Mouse (Mus musculus) T-helper 17 cell (primary cell): Measurements from ENCODE around the gene Mybph.

Experiments used
- in situ Hi-C, 2 experiments: fragments of 300-600 bp; cut with MboI, MseI; formaldehyde crosslinking; loops; 1 replicate in 1 of 2; 2 replicates in 1 of 2; pipeline ENCODE4 v1.15.1; 2025; ENCODE audit warnings: high pct_unique_total_duplicates in 2 of 2

Gene Mybph

DNA sequence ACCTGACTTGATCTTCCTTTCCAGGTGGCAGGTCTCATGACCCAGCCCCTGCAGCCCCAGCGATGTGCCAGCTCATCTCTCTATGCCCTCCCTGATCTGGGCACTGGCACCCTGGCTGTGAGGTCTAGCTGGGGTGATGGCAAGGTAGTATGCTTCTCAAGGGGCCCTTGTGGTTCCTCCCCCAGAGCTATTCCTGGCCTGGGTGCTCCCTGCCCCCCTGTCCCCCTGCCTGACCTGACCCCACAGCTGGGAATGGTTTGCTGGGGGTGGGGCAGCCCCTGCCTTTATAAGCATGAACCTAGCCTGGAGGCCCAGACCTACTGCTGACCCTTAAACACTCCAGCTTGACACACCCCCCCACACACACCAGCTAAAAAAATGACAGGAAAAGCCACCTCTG is at the start of gene Mybph:
Gene Mybph, plus strand, starts transcription at position 323 of the 400 bp plus-strand sequence.
- in situ Hi-C loops = no loop called here

DNA sequence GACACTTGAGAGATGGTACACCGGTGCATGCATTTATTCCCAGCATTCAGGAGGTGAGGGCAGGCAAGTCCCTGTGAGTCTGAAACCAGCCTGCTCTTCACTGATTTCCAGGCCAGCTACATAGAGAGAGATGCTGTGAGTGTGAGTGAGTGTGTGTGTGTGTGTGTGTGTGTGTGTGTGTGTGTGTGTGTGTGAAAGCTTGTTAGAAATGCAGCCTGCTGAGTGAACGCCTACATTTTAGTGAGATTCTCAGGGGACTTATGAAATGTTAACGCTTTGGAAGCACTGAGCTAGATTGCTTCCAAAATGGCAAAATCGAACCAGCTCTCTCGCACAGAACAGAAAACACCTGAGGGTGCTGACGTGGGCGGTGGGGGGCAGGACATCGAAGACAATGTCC is 47.2 kb upstream of the Mybph start:
- in situ Hi-C loops = no loop called here

DNA sequence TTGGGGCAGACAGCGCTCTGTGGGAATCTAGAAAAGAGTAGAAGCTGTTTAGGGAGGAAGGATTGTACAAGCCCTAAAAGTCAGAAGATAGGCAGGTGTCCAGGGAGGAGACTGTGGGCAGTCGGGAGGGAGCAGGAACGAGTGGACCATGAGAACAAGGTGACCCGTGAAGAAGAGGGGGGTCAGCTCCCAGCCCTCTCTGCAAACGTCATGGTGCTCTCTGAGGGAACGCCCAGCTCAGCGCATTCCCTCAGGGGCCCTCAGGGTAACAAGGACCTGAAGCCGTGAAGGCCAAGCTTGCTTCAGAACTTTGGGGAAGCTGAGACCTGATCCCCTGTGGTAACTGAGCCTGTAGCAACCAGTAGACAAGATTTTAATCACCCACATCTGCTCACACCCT is 43.2 kb upstream of the Mybph start:
- in situ Hi-C loops = loop anchor here (5.0 kb wide), 5 partner anchors 33 to 182 kb away; partner anchors contain the start of gene Ppfia4 (in 1 of the 2)

DNA sequence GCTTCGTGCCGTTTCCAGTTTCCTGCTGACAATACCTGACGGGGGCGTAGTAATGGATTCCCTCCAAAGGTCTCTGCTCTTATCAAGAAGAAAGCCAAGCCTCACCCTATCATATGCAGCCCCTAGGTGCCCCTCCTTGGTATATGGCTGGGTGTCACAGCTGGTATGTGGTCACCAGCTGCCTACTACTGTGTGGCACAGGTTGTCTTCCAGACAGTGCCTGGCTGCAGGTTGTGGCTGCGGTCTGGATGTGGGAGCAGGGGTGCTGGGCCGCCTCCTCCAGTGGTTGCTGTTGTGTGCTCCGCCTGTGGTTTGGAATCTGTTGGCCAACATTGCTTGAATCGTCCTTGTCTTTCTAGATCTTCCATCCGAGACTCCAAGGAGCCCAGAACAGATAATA is 42.5 kb upstream of the Mybph start:
- in situ Hi-C loops = loop anchor here (5.0 kb wide), 5 partner anchors 33 to 182 kb away; partner anchors contain the start of gene Ppfia4 (in 1 of the 2)

DNA sequence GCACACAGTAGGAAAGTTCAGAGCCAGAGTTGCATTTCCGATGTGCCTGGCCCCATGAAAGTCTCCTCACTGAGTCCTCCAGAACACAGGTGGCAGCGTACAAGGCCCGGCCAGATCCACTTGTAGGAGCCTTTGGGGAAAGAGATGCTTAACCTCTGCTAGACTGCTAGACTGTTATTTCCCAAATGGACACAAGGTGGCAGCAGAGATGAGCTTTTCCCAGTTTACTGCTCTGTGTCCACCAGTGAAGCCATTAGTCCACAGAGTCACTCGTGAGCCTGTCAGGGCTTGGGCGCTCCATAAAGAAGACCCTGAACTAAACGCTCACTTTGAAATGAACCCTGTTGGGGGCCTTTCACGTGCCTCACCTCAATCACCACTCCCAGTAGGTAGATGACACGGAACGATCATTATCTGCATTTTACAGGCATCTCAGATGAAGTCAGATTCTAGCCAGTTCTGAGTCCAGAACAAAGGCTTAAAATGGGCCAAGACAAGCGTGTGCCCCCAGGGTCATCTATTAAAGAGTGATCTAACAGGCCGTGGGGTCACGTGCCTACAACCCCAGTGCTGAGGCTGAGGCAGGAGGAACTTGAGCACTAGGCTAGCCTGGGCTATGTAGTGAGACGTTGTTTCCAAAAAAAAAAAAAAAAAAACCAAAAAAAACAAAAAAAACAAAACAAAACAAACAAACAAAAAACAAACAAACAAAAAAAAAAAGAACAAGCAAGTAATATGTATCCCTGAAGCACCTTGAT is 41.4 kb upstream of the Mybph start:
- in situ Hi-C loops = loop anchor here (5.0 kb wide), 5 partner anchors 35 to 180 kb away; partner anchors contain the start of gene Ppfia4 (in 1 of the 2)

DNA sequence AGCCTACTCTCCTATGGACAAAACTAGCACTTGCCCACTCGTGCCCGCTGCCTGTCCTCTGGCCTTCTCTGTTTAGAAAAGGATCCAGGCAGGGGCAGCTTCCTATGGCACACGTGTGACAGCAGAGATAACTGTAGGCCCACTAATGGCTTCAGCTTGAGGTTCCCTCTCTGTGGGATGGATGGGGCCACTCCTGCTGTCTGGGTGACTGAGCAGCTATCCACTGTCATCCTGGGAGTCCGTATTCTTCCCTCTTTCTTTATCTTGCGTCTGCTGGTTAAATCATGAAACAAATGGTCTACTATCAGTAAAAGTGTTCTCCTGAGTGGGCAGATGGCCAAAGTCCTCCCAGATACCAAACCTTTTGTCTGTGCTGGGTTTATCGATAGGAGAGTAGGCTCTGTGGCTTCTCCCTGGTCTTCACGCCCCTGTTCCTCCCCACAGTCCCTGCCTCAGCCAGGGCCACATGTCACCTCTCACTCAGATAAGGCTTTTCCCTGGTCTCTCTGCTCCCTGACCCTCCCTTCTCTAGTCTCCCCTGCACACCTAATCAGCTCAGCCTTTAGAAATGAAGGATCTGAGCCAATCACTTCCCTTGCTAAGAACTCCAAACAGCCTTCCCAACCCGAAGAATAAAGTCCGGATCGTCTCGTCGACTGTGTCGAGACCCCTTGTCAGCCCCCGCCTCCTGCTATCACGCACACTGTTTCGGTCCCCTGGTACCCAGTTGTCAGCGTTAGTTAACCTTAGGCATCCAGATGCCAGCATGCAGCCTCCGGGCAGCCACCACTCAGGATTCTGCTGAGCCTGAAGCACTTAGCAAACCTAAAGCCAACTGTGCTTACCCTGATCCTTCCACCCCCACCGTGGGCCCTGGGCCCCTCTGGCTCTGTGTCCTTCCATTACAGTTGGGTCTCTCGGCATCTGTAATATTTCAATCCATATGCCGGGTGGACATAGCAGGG is 40.3 kb upstream of the Mybph start:
- in situ Hi-C loops = loop anchor here (5.0 kb wide), 5 partner anchors 36 to 179 kb away; partner anchors contain the start of gene Ppfia4 (in 1 of the 2)

DNA sequence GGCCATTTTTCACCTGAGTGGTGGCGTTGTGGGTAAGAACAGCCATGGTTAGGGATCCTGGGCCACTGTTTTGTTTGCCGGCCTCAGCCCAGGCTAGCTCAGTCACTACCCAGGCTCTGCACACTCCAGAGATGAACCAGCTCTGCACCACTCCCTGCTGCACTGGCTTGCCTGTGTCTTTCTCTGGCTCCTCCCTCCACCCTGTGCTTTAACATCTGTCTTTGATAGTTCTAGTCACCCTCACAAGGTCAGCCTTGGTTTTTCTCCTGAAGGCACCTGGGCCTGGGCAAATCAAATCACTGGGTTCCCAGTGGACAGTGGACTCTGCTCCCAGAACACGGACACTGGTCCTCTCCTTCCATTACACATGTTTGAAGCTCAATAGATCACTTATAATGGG is 39.1 kb upstream of the Mybph start:
- in situ Hi-C loops = loop anchor here (5.0 kb wide), 5 partner anchors 37 to 178 kb away; partner anchors contain the start of gene Ppfia4 (in 1 of the 2)

DNA sequence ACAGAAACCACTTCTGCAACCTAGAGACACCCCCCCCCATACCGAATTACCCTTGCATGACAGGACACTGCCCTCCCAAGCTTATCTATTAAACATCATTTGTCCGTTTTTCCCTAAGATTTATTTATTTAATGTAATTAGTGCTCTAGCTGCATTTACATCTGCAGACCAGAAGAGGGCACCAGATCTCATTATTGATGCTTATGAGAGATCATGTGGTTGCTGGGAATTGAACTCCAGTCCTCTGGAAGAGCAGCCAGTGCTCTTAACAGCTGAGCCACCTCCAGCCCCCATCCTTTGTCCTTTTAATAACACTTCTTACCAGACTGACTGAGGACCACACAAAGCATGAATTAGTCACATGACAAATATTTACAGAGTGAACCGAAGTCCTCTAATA is 38.6 kb upstream of the Mybph start:
- in situ Hi-C loops = loop anchor here (5.0 kb wide), 5 partner anchors 37 to 178 kb away; partner anchors contain the start of gene Ppfia4 (in 1 of the 2)

DNA sequence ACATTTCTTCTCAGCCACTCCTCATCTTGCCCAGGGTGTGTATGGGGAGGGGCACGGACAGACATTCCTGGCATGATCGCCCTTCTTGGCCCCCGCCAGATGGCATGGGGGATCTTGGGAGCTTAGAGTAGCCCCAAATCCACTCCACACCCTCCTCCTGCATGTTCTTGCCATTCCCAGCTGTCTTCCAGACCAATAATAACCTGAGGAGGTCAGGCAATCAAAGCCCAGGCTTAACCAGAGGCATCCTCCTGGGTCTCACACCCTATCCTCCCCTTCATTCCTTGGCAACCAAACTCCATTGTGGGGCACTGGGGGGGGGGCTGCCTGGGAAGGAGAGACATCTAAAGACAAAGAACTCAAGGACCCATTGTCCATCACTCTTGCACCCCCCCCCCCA is 32.8 kb upstream of the Mybph start:
- in situ Hi-C loops = no loop called here

DNA sequence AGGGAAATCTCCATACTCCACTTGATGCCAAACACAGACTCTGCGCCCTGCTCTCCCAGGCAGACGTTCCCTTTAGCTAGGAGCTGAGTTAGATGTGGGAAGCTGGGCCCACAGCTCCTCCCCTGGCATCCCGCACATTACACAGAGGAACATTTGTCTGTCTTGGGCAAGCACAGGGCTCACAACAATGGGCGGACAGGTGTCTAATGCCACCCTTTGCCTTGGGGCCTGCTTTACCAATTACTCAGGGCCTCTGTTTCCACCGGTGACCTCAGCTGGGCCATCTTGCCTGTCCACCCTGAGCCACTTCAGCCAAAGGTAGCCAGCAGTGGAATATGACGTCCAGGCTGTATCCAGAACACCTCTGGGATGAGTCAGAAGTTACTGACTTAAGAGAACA is 31.8 kb upstream of the Mybph start:
- in situ Hi-C loops = no loop called here

DNA sequence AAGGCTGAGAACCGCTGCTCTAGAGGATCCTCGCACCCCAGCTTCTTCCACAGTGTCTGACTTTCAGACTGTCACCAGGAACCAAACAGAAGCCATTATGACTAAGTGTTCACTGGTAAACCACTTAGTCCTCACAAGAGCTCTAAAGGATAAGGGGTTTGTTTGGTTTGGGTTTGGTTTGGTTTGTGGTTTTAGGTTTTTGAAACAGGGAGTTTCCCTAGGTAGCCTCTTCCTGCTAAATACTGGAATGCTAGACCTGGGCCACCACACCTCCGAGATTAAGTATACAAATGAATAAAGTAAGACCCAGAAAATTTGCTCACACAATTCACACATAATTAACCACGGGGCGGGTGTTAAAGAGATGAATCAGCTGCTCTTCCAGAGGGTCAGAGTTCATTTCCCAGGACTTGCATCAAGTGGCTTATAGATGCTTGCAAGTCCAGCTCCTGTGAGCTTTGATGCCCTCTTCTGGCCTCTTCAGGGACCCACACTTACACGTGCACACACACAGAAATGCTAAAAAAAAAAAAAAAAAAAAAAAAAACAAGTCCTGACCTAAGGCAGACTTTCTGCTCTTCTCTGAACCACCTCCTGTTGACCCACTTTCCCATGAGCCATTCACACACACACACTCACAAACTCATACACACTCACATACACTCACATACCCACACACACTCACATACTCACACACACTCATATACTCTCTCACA is 30.6 kb upstream of the Mybph start:
- in situ Hi-C loops = no loop called here

DNA sequence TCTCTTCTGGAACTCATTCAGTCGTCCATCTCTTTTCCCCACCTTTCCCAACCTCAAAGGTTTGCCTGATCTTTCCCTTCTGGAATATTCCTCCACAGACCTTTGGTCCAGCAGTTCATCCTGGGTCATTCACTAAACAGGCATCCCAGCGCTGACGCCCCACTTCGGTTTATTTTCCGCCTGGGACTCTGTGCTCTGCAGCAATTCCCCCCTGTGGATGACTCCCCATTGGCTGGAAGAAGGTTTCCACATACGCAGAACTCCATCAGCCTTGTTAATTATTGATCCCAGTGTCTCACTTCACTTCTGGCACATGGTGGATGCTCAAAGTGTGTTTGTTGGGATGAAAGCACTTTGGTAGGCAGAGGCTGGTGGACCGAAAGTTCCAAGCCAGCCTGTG is 29.8 kb upstream of the Mybph start:
- in situ Hi-C loops = no loop called here

DNA sequence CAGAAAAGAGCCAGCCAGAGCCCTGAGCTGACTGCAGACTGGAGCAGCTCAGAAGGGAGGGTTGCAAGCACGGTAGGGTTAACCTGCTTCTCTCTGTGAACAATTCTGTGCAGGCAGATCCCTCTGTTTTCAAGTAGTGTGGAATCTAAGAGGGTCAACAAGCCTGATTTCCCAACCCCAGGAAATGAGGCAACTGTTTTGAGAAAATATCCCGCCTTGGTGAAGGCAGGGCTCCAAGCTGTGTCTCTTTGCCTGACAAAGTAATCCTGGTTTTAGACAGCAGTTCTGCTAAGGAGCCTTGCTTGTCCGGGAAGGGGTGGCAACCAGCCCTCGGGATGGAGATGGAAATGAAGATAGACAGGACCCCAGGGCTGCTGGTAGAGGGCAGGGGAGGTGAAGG is 28.8 kb upstream of the Mybph start:
- in situ Hi-C loops = no loop called here

DNA sequence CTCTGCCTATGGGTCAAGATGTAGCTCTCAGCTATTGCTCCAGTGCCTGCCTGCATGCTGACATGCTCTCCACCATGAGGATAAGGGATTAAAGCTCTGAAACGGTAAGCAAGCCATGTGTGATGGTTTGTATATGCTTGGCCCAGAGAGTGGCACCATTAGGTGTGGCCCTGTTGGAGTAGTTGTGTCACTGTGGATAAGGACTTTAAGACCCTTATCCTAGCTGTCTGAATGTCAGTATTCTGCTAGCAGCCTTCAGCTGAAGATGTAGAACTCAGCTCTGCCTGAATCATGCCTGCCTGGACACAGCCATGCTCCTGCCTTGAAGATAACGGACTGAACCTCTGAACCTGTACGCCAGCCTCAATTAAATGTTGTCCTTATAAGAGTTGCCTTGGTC is 26.7 kb upstream of the Mybph start:
- in situ Hi-C loops = no loop called here

DNA sequence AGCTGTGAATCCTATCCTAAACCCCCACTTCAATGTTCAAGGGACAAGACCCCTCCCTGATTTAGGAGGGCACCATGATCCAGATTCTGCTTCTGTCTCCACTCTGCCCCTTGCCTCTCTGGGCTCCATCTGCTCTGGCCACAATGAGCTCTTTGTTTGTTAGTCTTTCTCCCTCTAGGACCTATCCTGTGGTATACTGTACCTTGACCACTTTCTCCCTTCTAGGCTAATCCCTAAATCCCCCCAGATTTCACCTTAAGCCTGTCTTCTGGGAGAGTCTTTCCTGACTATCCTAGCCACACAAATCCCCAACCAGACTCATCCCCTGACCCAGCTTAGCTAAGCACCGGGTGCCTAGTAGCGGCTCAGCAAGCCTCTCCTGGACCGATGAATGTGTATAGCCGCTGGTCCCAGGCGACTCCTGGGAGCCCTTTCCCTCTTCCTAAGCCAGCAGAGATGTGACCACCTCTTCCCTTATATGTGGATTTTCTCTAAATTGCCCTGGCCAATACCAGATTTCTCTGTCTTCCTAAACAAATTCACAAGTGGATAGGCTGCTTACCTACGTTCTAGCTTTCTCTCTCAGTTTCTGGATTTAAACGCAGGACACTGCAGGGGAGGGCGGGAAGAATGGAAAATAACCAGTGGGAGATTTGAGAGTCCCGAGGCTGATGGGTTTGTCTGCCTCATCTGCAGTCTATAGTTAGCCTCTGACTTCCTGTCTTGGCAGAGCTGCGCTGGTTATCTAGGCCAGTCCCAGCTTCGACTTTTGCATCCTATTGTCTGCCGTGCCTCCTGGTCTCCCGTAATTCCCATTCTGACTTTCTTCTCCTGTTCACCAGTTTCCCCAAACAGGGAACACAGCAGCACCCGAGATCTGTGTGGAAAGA is 25.6 kb upstream of the Mybph start:
- in situ Hi-C loops = no loop called here

DNA sequence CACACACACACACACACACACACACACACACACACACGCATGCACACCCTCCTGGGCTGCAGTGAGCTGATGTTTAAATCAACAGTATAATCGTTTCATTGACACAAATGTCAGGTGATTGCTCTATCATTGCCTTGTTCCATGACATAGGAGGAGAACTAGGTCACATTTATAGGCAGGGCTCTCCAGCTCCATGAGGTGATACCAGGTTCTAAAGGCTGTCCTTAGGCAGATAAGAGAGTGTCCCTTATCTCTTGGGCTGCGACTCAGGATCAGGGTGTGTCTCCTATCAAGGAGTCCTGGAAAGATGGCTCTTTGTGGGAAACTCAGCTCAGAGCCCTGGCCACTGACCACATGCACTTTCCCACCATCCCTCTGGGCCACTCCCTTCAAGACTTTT is 24.7 kb upstream of the Mybph start:
- in situ Hi-C loops = no loop called here

DNA sequence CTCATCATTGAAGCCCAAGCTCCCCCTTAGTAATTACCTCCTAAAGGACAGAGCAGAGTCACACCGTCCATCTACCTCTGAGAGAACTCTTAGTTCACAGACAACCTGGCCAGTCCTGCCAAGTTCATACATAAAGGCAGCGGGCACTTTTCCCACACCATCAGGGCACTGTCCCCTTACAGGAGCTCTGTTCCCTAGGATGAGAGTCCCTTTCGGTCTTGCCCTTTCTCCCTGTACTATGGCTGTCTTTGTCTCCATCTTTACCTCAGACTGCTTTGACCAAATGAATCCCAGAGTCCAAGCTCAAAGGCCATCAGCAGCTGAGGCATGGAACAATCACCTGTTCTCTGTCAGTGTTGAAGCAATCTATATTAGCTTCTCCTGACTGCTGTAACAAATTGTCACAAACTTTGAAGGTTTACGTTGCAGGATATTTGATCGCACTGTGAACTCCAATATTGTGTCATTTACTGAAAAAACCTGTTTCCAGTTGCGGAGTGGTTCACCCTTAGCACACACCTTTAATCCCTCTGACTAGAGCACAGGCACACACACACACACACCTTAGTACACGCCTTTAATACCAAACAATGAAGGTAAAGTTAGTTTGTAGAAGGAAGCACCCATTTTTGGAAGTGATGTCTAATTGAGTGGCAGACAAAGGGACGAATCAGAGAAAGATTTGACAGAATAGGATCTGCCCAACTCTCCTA is 24.1 kb upstream of the Mybph start:
- in situ Hi-C loops = no loop called here

DNA sequence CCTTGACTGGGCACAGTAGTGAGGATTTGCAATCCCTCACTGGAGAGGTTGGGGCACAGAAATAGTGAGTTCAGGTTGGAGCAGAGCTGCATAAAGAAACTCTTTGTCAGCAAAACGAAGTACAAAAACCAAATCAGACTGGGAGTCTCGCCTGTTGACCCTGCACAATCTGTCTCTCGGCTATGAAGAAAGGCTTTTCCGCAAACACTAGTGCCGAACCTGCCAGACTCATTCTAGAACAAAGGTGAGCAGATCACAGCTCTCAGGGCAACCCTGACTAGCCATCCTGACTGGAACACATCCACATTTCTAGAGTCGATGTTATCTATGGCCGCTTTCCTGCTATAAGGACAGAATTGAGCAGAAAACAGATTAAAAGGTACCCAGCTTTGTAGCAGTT is 20.2 kb upstream of the Mybph start:
- in situ Hi-C loops = no loop called here

DNA sequence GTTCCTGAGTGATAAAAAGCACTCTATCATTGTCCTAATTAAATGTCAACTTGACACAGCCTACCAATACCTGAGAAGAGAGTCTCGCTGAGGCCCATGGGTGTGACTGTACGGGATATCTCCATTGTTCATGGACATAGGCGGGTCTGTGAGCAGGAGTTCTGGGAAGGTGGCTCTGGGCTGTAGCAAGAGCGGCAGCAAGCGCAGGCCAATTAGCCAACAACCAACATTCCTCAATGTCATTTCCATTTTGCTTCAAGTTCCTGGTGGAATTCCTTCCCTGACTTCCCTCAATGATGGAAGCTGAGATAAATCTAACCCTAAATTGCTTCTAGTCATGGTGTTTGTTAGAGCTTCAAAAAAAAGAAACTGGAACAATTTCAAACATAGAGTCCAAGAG is 15.3 kb upstream of the Mybph start:
- in situ Hi-C loops = no loop called here

DNA sequence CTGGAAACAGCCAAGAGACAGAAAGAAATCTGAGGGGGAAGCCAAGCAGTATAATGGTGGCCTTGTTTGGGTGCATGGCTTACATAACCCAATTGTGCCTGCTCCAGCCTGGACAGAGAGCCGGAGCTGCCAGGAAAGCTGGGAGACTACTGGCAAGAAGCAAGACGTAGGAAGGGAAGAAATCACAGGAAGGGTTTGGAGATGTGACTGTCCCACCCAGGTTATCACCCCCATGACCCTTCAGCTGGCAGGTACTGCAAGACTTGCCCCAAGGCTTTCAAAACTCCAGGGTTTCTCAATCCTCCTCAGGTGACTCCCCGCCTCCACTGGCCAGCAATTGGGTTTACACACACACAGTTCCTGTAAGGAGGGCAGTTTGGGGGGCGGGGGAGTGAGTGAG is 11.2 kb upstream of the Mybph start, which contains the start of gene Chil1:
Gene Chil1, plus strand, starts transcription at position 152 of the 400 bp plus-strand sequence.
- in situ Hi-C loops = no loop called here
